Mouse (Mus musculus): ENCODE measurements around the gene Ubtd1. TPM values are rescaled to one million over a fixed set of nuclear protein-coding genes. Genes with fewer than 3 reads are reported as not detected.

Gene Ubtd1
- polyA plus RNA-seq, 1 experiment from 2014 or later = 12.5 TPM

DNA sequence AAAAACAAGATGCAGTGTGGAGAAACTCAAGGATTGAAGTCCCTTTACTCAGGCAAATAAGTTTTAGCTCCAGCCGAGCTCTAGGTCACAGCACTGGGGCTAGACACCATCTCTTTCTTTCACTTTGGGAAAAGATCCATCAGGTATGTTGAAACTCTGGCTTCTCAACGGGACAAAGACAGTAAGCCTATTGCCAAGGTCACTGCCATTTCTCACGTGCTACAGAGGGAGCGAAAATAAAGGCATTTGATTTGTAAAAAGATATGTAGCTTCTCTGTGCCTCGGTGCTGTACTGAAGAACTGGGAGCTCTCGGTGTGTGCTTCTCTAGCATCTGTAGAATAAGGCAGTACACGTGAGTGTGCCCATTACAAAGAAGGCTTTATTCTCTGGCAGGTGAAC, 37.7 kb upstream of the Ubtd1 start:
- Histone ChIP-seq H3K4me2 (replicated peaks; ENCODE audit: low read depth) (no peak overlapping the region), H3K9me3 (ENCODE audit: control insufficient read depth) (no peaks in the 10 kb centered on the region), H3K9ac (ENCODE audit: low read depth, low read length) (no peak overlapping the region), H3K4me1 (replicated peaks; ENCODE audit: control insufficient read depth, insufficient read depth, low read length) (no peaks in the 10 kb centered on the region), H3K4me3 (ENCODE audit: low read depth, low read length) (no peak overlapping the region), H3K27me3 (replicated peaks; ENCODE audit: control insufficient read depth, insufficient read depth, low read length) (no peaks in the 10 kb centered on the region), H3K27ac (ENCODE audit: low read depth, low read length) (no peak overlapping the region), H3K36me3 (ENCODE audit: control insufficient read depth, insufficient read depth) (peaks cover 92% of the 10 kb centered on the region)
- no peak for TF ChIP-seq CTCF (IDR thresholded peaks at IDR 0.05; ENCODE audit: low read depth)
- no peak for ATAC-seq
- 91% methylated on average over 7 of the region's 7 CpGs for WGBS

DNA sequence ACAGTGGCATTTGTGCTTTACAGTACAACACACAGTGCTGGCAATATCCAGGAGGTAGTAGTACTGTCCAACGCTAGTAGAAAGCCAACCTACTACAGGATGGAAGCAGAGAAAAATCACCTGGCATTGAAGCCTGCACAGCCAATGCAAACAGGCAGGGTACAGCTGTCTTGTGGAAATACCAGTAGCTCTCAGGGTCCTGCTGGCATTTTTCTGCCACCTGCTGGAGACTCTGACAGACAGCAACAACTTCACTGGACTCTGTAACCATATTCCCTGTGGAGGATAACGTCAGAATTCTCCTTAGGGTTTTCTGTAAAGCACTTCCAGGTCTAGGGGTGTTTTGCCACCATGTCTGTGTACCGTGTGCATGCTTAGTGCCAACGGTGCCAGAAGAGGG, 29.3 kb upstream of the Ubtd1 start:
- 76% methylated on average over 4 of the region's 4 CpGs for WGBS
- Histone ChIP-seq H3K4me2 (replicated peaks; ENCODE audit: low read depth) (no peak overlapping the region), H3K9ac (ENCODE audit: low read depth, low read length) (no peak overlapping the region), H3K4me1 (replicated peaks; ENCODE audit: control insufficient read depth, insufficient read depth, low read length) (no peaks in the 10 kb centered on the region), H3K36me3 (ENCODE audit: control insufficient read depth, insufficient read depth) (peaks cover 89% of the 10 kb centered on the region), H3K27me3 (replicated peaks; ENCODE audit: control insufficient read depth, insufficient read depth, low read length) (no peaks in the 10 kb centered on the region), H3K4me3 (ENCODE audit: low read depth, low read length) (no peak overlapping the region), H3K9me3 (ENCODE audit: control insufficient read depth) (no peaks in the 10 kb centered on the region), H3K27ac (ENCODE audit: low read depth, low read length) (no peak overlapping the region)
- ATAC-seq = no peak
- TF ChIP-seq CTCF (IDR thresholded peaks at IDR 0.05; ENCODE audit: low read depth) = peak; percentile 70

DNA sequence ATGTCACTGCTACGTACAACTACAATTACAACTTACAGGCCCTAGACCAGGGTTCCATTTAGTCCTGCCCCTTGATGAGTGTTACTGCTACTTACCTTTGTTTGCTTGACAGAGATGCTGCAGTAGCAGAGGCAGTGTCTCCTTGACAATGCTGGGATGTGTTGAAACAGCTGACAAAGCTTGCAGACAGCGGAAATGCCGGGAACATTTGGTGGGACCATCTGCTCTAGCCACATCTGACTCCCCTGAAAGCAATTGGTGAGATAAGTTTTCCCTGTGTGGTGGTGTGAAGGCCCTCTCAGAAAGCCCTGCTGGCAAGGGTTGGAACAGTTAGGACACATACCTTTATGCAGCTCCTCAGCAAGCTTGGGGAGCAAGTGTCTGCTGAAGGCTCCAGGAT, 28.0 kb upstream of the Ubtd1 start:
- 93% methylated on average over 3 of the region's 3 CpGs for WGBS
- Histone ChIP-seq H3K4me1 (replicated peaks; ENCODE audit: control insufficient read depth, insufficient read depth, low read length) (no peaks in the 10 kb centered on the region), H3K4me2 (replicated peaks; ENCODE audit: low read depth) (no peak overlapping the region), H3K27me3 (replicated peaks; ENCODE audit: control insufficient read depth, insufficient read depth, low read length) (no peaks in the 10 kb centered on the region), H3K9me3 (ENCODE audit: control insufficient read depth) (no peaks in the 10 kb centered on the region), H3K36me3 (ENCODE audit: control insufficient read depth, insufficient read depth) (peaks cover 84% of the 10 kb centered on the region), H3K27ac (ENCODE audit: low read depth, low read length) (no peak overlapping the region), H3K9ac (ENCODE audit: low read depth, low read length) (no peak overlapping the region), H3K4me3 (ENCODE audit: low read depth, low read length) (no peak overlapping the region)
- no peak for TF ChIP-seq CTCF (IDR thresholded peaks at IDR 0.05; ENCODE audit: low read depth)
- ATAC-seq = no peak

DNA sequence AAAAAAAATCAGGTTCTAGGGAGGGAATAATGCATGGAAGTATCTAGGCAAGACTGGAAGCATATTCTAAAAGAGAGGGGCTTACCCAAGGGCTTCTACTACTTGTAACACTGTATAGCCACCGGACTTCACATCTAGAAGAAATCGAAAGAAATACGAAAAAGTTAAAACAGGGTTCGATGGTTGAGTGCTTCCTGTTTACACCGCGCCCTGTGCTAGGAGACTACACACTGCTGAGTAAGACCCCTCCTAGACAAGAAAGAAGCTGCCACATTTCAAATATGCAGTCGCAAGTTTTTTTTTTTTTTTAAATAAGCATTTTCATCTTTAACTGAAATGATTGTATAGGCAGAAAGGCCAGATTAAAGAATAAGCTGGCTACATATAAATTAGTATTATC, 11.9 kb upstream of the Ubtd1 start:
- Histone ChIP-seq H3K4me1 (replicated peaks; ENCODE audit: control insufficient read depth, insufficient read depth, low read length) (no peaks in the 10 kb centered on the region), H3K4me3 (ENCODE audit: low read depth, low read length) (no peak overlapping the region), H3K9ac (ENCODE audit: low read depth, low read length) (no peak overlapping the region), H3K4me2 (replicated peaks; ENCODE audit: low read depth) (no peak overlapping the region), H3K27me3 (replicated peaks; ENCODE audit: control insufficient read depth, insufficient read depth, low read length) (no peaks in the 10 kb centered on the region), H3K27ac (ENCODE audit: low read depth, low read length) (no peak overlapping the region), H3K36me3 (ENCODE audit: control insufficient read depth, insufficient read depth) (peaks cover 34% of the 10 kb centered on the region), H3K9me3 (ENCODE audit: control insufficient read depth) (no peaks in the 10 kb centered on the region)
- WGBS = 89% methylated on average over 7 of the region's 7 CpGs
- no peak for ATAC-seq
- no peak for TF ChIP-seq CTCF (IDR thresholded peaks at IDR 0.05; ENCODE audit: low read depth)

DNA sequence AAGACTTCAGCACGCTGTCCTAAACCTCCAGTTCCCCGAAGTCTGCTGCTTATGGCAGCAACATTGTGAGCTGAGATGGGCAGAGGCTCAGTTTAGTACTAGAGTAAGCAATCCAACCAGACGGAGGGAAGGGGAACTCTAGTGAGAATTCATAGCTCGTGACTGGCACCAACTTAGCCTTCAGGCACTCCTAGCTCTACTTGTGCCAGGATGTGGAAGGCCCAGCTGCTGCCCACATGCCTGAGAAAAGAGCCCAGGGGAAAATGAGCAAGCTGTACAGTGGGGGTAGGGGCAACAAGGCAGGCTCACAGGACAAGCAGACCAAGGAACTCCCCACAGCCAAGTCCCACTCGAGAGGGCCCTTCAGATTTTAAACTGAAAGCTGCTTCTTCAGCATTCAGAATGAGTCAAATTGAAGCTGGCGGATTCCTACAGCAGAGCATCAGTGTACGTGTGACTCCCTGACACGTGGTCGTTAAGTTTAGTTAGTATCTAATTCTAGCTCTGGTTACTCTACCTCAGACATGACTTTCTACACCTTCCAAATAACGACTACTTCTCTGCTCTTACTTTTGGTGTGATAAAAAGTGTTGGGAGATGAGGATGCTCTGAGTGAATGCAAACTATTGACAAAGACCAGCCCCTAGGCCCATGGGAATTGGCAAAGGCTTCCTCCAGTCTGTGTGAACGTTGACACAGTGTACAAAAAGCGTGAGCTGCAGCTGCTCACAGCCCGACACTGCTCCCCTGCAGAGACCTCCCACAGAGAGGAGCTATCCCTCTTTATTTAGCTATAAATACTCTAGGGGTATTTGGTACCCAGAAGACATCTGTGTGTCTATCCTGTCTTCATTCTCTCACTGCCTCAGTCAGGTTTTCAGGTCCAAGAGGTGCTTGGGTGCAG, 7.4 kb upstream of the Ubtd1 start:
- no peaks in the 10 kb centered on the region for H3K27me3 ChIP-seq (replicated peaks; ENCODE audit: control insufficient read depth, insufficient read depth, low read length)
- no peaks in the 10 kb centered on the region for H3K9me3 ChIP-seq (ENCODE audit: control insufficient read depth)
- H3K36me3 ChIP-seq (ENCODE audit: control insufficient read depth, insufficient read depth) = no peaks in the 10 kb centered on the region
- TF ChIP-seq CTCF (IDR thresholded peaks at IDR 0.05; ENCODE audit: low read depth) = no peak
- ATAC-seq = no peak
- H3K9ac ChIP-seq (ENCODE audit: low read depth, low read length) = no peak overlapping the region
- no peaks in the 10 kb centered on the region for H3K4me1 ChIP-seq (replicated peaks; ENCODE audit: control insufficient read depth, insufficient read depth, low read length)
- H3K27ac ChIP-seq (ENCODE audit: low read depth, low read length) = no peak overlapping the region
- H3K4me2 ChIP-seq (replicated peaks; ENCODE audit: low read depth) = no peak overlapping the region
- no peak overlapping the region for H3K4me3 ChIP-seq (ENCODE audit: low read depth, low read length)
- WGBS = 65% methylated on average over 13 of the region's 13 CpGs

DNA sequence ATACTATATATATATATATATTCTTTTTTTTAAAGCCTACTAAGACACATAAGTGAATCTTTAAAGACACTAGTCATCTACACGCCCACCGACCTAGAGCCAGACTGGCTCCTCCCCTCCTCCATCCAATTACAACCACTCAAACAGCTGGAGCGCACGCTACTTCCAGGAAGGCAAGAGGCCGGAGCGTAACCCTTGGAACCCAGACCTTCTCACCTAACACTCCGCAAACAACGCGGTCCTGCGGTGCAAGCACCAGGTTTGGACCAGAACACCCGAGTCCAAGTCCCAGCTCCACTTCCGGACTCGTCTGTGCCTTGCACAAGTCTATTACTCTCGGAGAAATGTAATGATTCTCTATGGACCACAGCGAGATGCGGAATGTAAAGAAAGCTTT, 1.1 kb upstream of the Ubtd1 start:
- Histone ChIP-seq H3K4me1 (replicated peaks; ENCODE audit: control insufficient read depth, insufficient read depth, low read length) (no peaks in the 10 kb centered on the region), H3K4me3 (ENCODE audit: low read depth, low read length) (peak overlapping the region; percentile 61), H3K36me3 (ENCODE audit: control insufficient read depth, insufficient read depth) (no peaks in the 10 kb centered on the region), H3K4me2 (replicated peaks; ENCODE audit: low read depth) (peak overlapping the region; percentile 78), H3K27ac (ENCODE audit: low read depth, low read length) (peak overlapping the region; percentile 65), H3K9ac (ENCODE audit: low read depth, low read length) (peak overlapping the region; percentile 68), H3K9me3 (ENCODE audit: control insufficient read depth) (no peaks in the 10 kb centered on the region), H3K27me3 (replicated peaks; ENCODE audit: control insufficient read depth, insufficient read depth, low read length) (no peaks in the 10 kb centered on the region)
- 0% methylated on average over 16 of the region's 16 CpGs for WGBS
- TF ChIP-seq CTCF (IDR thresholded peaks at IDR 0.05; ENCODE audit: low read depth) = no peak
- peak; percentile 7; the same call in 1 of the 2 replicates for ATAC-seq

Measured in intestine, postnatal 0 days (tissue).